Mouse (Mus musculus) urinary bladder, postnatal 4 days (tissue): Measurements from ENCODE around the gene Gm597.

Experiments used
- DNase-seq, 2 experiments: peaks; one replicate each; pipeline ENCODE4 v3.0.0; 2021 to 2022; ENCODE audit warnings: low spot score in 2 of 2

Gene Gm597

DNA sequence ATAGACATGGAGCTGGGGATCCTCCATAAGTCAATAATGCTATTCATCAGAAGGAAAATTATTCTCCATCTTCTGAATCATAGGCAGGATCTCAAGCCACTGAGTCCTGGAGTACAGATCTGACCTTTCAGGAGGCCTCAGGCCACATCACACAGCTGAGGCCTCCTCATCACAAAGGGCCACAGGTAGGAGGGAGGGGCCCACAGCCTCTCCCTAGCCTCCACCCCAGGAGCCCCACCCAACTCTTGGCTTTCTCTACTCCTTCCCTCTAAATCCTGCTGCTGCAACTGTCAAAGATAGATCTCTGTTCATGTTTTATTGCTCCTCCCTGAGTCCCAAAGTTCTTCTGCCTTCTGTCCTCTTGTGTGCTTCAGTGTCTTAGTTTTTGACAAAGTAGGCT, at the start of gene Gm597:
Gene Gm597 (minus strand): TSS at position 101 of the 400 bp plus-strand sequence.
- no peak for DNase-seq

DNA sequence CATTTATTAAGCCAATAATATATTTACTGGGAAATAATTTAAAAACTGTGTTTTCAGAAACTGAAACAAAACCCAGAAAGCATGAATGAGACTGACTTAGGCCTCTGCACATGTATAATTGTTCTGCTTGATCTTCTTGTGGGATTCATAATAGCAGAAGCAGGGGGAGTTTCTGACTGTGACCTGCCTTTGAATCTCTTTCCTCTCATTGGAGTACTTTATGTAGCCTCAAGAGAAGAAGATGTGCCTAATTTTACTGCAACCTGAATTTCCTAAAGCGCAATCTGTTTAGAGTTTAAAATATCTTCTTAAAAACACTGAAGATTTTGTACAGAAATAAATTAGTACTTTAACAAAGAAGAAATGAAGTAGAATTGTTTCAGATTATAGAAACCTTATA, 27.6 kb upstream of the Gm597 start:
- DNase-seq: no peak

DNA sequence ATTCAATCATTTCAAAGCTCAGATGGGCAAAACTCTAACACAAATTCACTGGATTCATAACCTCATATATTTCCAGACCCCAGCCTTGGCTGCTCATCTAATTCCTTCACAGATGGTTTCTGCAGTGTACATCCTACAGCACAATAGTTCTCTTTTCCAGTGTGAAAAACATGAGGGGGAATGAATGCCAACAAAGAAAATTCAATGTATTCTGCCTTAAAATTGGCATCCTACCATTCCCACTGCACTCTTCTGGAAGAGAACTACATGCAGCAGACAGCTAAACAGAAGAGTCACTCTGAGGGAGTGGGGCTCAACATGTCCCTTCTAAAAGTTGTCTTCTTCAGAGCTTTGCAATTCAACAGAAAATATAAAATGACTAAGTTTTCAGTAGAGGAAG, 26.6 kb upstream of the Gm597 start:
- no peak for DNase-seq

DNA sequence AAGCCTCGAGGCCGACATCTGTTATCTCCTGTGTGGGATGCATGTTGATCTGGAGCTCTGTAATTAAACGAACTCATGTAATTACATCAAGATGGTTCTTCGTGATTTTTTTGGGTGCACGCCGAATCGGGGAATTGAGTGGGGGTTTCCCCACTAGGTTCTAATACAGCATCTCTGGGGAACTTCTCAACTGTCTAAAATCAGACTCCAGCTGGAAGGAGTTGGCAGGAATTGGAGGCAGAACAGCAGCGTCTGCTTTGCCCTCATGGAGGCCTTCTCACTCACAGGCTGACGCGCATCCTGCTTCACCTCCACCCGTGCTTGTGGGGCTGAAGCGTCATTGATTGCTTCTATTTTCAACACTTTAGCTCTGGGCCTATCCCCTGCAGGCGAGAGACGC, 20.8 kb upstream of the Gm597 start:
- no peak for DNase-seq
